Mouse (Mus musculus): ENCODE data around the gene Ptprm.

DNA sequence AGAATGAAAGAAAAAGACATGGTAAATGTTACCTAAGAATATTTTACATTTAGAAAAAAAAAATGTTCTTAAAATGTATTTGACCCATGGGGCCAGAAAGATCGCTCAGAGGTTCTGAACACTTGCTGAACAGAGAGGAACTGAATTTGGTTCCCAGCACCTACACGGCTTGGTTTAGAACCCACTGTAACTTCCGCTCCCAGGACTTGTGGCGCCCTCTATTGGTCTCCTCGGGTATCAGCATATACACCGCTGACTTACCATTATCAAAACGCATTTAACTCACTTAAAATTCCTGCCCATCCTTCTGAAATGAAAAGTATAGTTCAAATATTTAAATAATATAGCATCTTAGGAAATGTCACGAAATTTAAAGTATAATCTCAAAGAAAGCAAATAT, 4.7 kb downstream of the Ptprm start:
- no peak for TF ChIP-seq CTCF (IDR thresholded peaks at IDR 0.05; ENCODE audit: insufficient read depth, low read depth, low read length)
- TF ChIP-seq POLR2A (IDR thresholded peaks at IDR 0.05; ENCODE audit: insufficient read depth, low read depth, low read length), result no peak
